Comparison of ENCODE assay signal across 13 mouse cellular contexts in the genomic region with DNA sequence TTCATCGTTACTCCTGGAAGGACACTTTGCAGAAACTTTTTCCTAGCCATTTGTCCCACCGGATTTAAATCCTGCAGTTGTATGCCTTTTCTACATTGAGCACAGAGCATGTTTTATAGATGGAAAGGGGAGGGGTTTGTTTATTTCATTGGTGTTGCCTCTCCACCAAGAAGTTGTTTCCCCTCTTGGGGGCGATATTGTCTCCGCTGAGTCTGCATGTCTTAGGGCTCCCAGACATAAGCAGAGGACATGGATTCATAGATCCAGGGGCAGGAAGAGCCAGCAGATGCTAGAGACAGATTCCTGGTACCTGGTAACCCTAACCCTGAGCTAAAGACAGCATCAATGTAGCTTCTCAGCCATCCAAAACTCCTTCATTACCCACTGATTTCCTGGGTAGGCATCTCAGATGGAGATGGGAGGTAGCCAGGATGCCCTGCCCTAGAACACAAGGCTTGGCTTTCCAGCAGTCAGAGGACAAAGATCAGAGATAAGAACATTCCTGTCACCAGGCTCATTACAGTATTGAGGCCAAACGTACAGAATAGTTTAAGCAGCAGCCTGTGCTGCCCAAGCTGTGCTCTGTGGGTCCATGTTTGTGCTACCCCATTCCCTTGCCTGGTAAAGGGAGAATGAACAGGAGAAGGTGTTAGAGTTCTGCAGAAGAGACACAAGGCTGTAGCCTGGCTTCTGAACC. TPM values are rescaled to one million over a fixed set of nuclear protein-coding genes. Genes with fewer than 3 reads are reported as not detected.
DNase-seq lines count a peak whose midpoint lies in the region; ATAC-seq and TF ChIP-seq lines count a peak whose summit lies in the region.
"Had no signal": no experiment of that assay in that cellular context is flagged by ENCODE, and none has a peak within 500 bp of the region (broad histone marks: within the 10 kb centered on the region; RNA-seq: fewer than 3 reads in every experiment).

No protein-coding gene starts in this region.

- H3K4me3 ChIP-seq in forebrain, postnatal 0 days (ENCODE audit: low read depth, low read length) = no peak overlapping the region
- no peak overlapping the region for H3K4me3 ChIP-seq in forebrain, embryonic 10.5 days
- H3K4me3 ChIP-seq in left cerebral cortex, adult 2 months = no peak overlapping the region
- no peak overlapping the region for H3K4me3 ChIP-seq in E14TG2a.4 (replicated peaks; ENCODE audit: low read length)
- no peak overlapping the region for H3K4me3 ChIP-seq in thymus, adult 2 months (ENCODE audit: control insufficient read depth, insufficient read depth, low read length)
- H3K4me3 ChIP-seq: heart, embryonic 12.5 days; limb, embryonic 15.5 days had no signal

- peak; percentile 56 for TF ChIP-seq CTCF in forebrain, postnatal 0 days (IDR thresholded peaks at IDR 0.05; ENCODE audit: low read depth)
- TF ChIP-seq CTCF in left cerebral cortex, adult 2 months (IDR thresholded peaks at IDR 0.05) = peak; percentile 42
- peak; percentile 36 for TF ChIP-seq CTCF in E14TG2a.4 (conservative IDR thresholded peaks at IDR 0.05; ENCODE audit: low read length)
- no peak for TF ChIP-seq CTCF in thymus, adult 2 months (IDR thresholded peaks at IDR 0.05; ENCODE audit: borderline replicate concordance, control insufficient read depth, extremely low read depth, insufficient read depth, low read length, poor library complexity)

- 0 out of 2 replicates have a peak, but pooled peaks cover 8% of the 10 kb centered on the region for H3K4me1 ChIP-seq in forebrain, postnatal 0 days (ENCODE audit: insufficient read depth)
- peaks cover 32% of the 10 kb centered on the region for H3K4me1 ChIP-seq in forebrain, embryonic 10.5 days
- H3K4me1 ChIP-seq in E14TG2a.4 (replicated peaks; ENCODE audit: low read depth, low read length) = peaks cover 32% of the 10 kb centered on the region
- no peaks in the 10 kb centered on the region for H3K4me1 ChIP-seq in thymus, adult 2 months (replicated peaks; ENCODE audit: control insufficient read depth, insufficient read depth, low read length)

- WGBS in forebrain, postnatal 0 days = 56% methylated on average over 5 of the region's 5 CpGs
- WGBS in forebrain, embryonic 10.5 days = 55% methylated on average over 5 of the region's 5 CpGs
- 71% methylated on average over 5 of the region's 5 CpGs for WGBS in thymus, adult 2 months

- H3K36me3 ChIP-seq in forebrain, postnatal 0 days (ENCODE audit: insufficient read depth) = no peaks in the 10 kb centered on the region
- H3K36me3 ChIP-seq in forebrain, embryonic 10.5 days (replicated peaks) = no peaks in the 10 kb centered on the region
- H3K36me3 ChIP-seq in E14TG2a.4 (ENCODE audit: insufficient read depth, low read length) = no peaks in the 10 kb centered on the region
- H3K36me3 ChIP-seq in thymus, adult 2 months (ENCODE audit: control insufficient read depth, insufficient read depth, low read length) = no peaks in the 10 kb centered on the region
- H3K36me3 ChIP-seq: heart, embryonic 12.5 days; limb, embryonic 15.5 days had no signal

- TF ChIP-seq POLR2A in thymus, adult 2 months (IDR thresholded peaks at IDR 0.05; ENCODE audit: control insufficient read depth, extremely low read depth, insufficient read depth, low read length, poor library complexity) = no peak

- no peak overlapping the region for H3K27ac ChIP-seq in forebrain, postnatal 0 days (ENCODE audit: low read depth, low read length)
- no peak overlapping the region for H3K27ac ChIP-seq in forebrain, embryonic 10.5 days
- H3K27ac ChIP-seq in left cerebral cortex, adult 2 months = no peak overlapping the region
- H3K27ac ChIP-seq in thymus, adult 2 months (ENCODE audit: control insufficient read depth, insufficient read depth, low read length) = no peak overlapping the region
- H3K27ac ChIP-seq: limb, embryonic 15.5 days had no signal

- no peak overlapping the region for H3K4me2 ChIP-seq in forebrain, postnatal 0 days (ENCODE audit: low read depth)
- H3K4me2 ChIP-seq: heart, embryonic 12.5 days; limb, embryonic 15.5 days had no signal

- H3K9me3 ChIP-seq in forebrain, postnatal 0 days (ENCODE audit: low read length) = no peaks in the 10 kb centered on the region
- no peaks in the 10 kb centered on the region for H3K9me3 ChIP-seq in forebrain, embryonic 10.5 days
- no peaks in the 10 kb centered on the region for H3K9me3 ChIP-seq in E14TG2a.4 (ENCODE audit: low read length)
- H3K9me3 ChIP-seq: heart, embryonic 12.5 days; limb, embryonic 15.5 days had no signal

- peak; percentile 45 for DNase-seq in forebrain, postnatal 0 days
- no peak for DNase-seq in forebrain, embryonic 10.5 days (ENCODE audit: extremely low spot score, low spot score)
- DNase-seq in left cerebral cortex, adult 2 months (ENCODE audit: extremely low spot score in 1 of 2, low spot score in 2 of 2) = no peak
- DNase-seq in left cerebral cortex, postnatal 36 days (ENCODE audit: low spot score in 2 of 2) = no peak
- peak; percentile 49 for DNase-seq in embryo, embryonic 11 days
- no peak for DNase-seq in thymus, adult 2 months
- DNase-seq: B cell, adult 2 months had no signal

- H3K27me3 ChIP-seq in forebrain, postnatal 0 days (ENCODE audit: insufficient read depth, low read length) = no peaks in the 10 kb centered on the region
- peaks cover 28% of the 10 kb centered on the region for H3K27me3 ChIP-seq in forebrain, embryonic 10.5 days (ENCODE audit: poor library complexity, severe bottlenecking)
- H3K27me3 ChIP-seq in E14TG2a.4 (ENCODE audit: insufficient read depth, low read length) = peaks cover 36% of the 10 kb centered on the region
- H3K27me3 ChIP-seq in thymus, adult 2 months (ENCODE audit: control insufficient read depth, insufficient read depth, low read length) = no peaks in the 10 kb centered on the region; the same call in 1 of the 2 replicates

- no peak overlapping the region for H3K9ac ChIP-seq in forebrain, postnatal 0 days
- H3K9ac ChIP-seq: heart, embryonic 12.5 days; limb, embryonic 15.5 days had no signal

- no peak for ATAC-seq in forebrain, postnatal 0 days
- ATAC-seq in inflammation-experienced regulatory T-cells, adult 6 months = no peak

- intact Hi-C loops in left cerebral cortex, adult 2 months (cut with DNase I) = no loop called here
- intact Hi-C loops in left cerebral cortex, postnatal 36 days (cut with DNase I) = no loop called here

RNA-seq across cellular contexts. Expression of a gene that starts 4.4 kb away (rescaled TPM):
- 28.5 and 28.7 TPM in 2 replicates for total RNA-seq in forebrain, postnatal 0 days (2014; rRNA removed)
- 12.5 and 16.5 TPM in 2 replicates for polyA plus RNA-seq in forebrain, postnatal 0 days (2015; fragmentation: Nextera tagmentation; extraction: Ambion mirVana)
- polyA plus RNA-seq in forebrain, embryonic 10.5 days (2016; fragmentation: Nextera tagmentation; extraction: Ambion mirVana) = 0.84 and 1.2 TPM in 2 replicates
- 10 to 100 TPM; 36.9 to 38.9 TPM for total RNA-seq in left cerebral cortex, adult 2 months (2021)
- total RNA-seq in left cerebral cortex, postnatal 36 days (2021) = 10 to 100 TPM; 32.1 to 44.5 TPM
- not detected for polyA plus RNA-seq in inflammation-experienced regulatory T-cells, adult 6 months (2017; shearing (Covaris generic))
- polyA plus RNA-seq in thymus, adult 2 months (2012; rRNA removed) = 0.29 and 0.49 TPM in 2 replicates
- total RNA-seq: common myeloid progenitor, adult 5-6 weeks; megakaryocyte-erythroid progenitor cell, adult 5-6 weeks had no signal
- polyA plus RNA-seq: heart, embryonic 12.5 days had no signal

Comparison
In these comparisons a context has a peak if more than half of its experiments do, and no peak if none do; other contexts are left out.
1. DNase-seq: peak in forebrain, postnatal 0 days (single experiment) and embryo, embryonic 11 days (single experiment); none in forebrain, embryonic 10.5 days (single experiment), left cerebral cortex, adult 2 months (0 of 2), left cerebral cortex, postnatal 36 days (0 of 2) and thymus, adult 2 months (single experiment).